Mouse (Mus musculus): ENCODE data around the gene Casp1. TPM values are rescaled to one million over a fixed set of nuclear protein-coding genes. Genes with fewer than 3 reads are reported as not detected.

The Casp1 gene
- 3.3 and 4.1 TPM in 2 replicates for polyA plus RNA-seq (2015; fragmentation: Nextera tagmentation; extraction: Ambion mirVana)

DNA sequence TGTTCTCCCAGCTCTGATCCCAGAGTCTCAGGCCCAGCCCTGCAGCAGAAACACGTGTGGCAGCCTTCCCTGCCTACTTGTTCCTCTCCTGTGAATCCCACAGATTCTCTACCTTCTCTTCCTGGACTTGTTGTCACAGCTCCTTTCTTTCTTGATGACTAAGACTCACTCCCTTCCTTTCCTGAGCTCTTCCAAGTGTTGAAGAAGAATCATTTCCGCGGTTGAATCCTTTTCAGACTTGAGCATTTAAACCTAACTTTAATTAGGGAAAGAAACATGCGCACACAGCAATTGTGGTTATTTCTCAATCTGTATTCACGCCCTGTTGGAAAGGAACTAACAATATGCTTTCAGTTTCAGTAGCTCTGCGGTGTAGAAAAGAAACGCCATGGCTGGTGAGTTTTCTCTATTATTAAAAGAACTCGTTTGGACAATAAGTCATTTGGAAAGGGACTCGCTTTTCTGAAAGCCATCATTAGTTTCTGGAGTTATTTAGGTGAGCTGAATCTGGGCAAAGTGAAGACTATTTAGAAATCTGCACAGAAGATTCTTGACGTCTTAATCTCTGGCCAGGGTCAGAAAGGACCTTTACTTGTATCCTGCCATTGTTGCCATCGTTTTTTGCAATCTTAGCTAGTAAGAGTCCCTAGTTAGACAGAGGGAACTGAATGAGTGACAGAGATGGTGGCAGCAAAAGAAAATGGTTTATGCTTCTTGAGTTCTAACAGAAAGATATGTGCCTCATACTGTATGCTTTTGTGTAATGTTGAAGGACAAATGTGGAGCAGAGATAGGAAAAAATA is at the start of gene Casp1:
Gene Casp1 (plus strand): TSS at position 189 of the 803 bp plus-strand sequence.
- Histone ChIP-seq H3K27ac (replicated peaks) (no peak within 1 kb of the TSS), H3K9ac (no peak within 1 kb of the TSS), H3K4me3 (replicated peaks) (peak within 1 kb of the TSS; percentile 20), H3K9me3 (replicated peaks) (no peaks in the 10 kb centered on the region), H3K4me1 (replicated peaks) (no peaks in the 10 kb centered on the region), H3K27me3 (no peaks in the 10 kb centered on the region), H3K4me2 (no peak within 1 kb of the TSS), H3K36me3 (replicated peaks) (no peaks in the 10 kb centered on the region)
- 50% methylated on average over 11 of the region's 11 CpGs for WGBS (ENCODE audit: insufficient replicate concordance)
- ATAC-seq (ENCODE audit: insufficient read depth) = no peak

DNA sequence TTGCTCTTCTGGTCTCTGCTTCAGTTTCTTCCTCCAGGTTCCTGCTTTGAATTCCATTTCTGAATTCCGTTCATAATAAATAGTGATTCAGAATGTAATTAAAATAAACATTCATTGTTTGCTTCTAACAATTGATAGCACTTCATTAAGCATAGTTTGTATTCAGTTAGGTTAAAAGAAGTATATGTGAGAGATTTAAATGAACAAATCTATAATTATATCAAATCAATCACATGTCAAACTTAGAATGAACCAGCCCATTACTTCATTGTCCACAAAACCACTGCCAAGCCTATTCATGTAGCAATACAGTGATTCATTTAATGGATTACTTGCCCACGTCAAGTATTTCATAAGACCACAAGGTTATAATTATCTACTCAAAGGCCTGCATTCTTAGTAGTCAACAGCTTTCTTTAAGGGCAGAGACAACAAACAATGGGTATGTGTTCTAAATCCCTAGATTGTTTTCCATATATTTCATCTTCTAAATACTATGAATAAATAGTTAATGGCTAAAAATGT is 34.3 kb upstream of the Casp1 start:
- no peak overlapping the region for H3K27ac ChIP-seq (replicated peaks)
- 53% methylated on average over 2 of the region's 2 CpGs for WGBS (ENCODE audit: insufficient replicate concordance)
- H3K4me3 ChIP-seq (replicated peaks) = no peak overlapping the region
- no peaks in the 10 kb centered on the region for H3K36me3 ChIP-seq (replicated peaks)
- H3K4me2 ChIP-seq = no peak overlapping the region
- H3K9me3 ChIP-seq (replicated peaks) = no peaks in the 10 kb centered on the region
- no peaks in the 10 kb centered on the region for H3K27me3 ChIP-seq
- H3K9ac ChIP-seq = no peak overlapping the region
- ATAC-seq (ENCODE audit: insufficient read depth) = no peak
- H3K4me1 ChIP-seq (replicated peaks) = no peaks in the 10 kb centered on the region

DNA sequence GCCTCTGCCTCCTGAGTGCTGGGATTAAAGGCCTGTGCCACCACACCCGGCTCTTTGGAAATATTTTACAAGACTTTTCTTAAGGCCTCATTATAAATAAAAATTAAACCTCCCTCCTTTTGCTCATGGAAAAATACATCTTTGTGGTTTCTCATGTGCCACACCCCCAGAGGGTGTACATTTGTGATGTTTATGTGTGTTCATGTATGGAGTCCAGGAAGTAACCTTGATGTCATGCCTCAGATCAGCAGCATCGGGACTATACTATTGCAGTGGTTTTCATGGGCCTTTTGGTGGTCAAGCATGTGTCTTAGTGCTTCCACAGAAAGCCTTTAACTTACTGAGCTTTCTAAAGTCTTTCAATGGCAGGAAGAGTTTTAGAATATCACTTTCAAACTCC is 28.0 kb upstream of the Casp1 start:
- Histone ChIP-seq H3K9ac (no peak overlapping the region), H3K27me3 (no peaks in the 10 kb centered on the region), H3K36me3 (replicated peaks) (no peaks in the 10 kb centered on the region), H3K4me1 (replicated peaks) (no peaks in the 10 kb centered on the region), H3K4me3 (replicated peaks) (no peak overlapping the region), H3K27ac (replicated peaks) (no peak overlapping the region), H3K9me3 (replicated peaks) (no peaks in the 10 kb centered on the region), H3K4me2 (no peak overlapping the region)
- ATAC-seq (ENCODE audit: insufficient read depth) = no peak
- 54% methylated on average over 2 of the region's 2 CpGs for WGBS (ENCODE audit: insufficient replicate concordance)

DNA sequence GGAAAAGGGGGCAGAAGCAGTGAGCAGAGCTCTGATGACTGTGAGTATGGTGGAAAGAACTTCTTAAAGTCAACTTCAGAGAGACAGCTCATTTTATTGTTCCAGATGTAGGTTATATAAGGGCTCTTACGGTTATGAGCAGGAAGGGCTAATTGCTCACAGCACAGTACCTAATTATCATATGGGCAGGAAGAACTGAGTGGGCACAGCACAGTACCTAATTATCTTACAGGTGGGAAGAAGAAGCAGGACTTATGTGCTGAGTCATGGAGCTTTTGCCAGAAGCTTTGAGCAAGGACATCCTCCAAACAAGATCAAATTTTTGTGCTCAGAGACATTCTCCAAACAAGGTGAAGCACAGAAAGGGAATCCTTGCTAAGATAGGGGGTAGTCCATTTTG is 27.4 kb upstream of the Casp1 start:
- Histone ChIP-seq H3K4me1 (replicated peaks) (no peaks in the 10 kb centered on the region), H3K9ac (no peak overlapping the region), H3K4me3 (replicated peaks) (no peak overlapping the region), H3K9me3 (replicated peaks) (no peaks in the 10 kb centered on the region), H3K27me3 (no peaks in the 10 kb centered on the region), H3K36me3 (replicated peaks) (no peaks in the 10 kb centered on the region), H3K4me2 (no peak overlapping the region), H3K27ac (replicated peaks) (no peak overlapping the region)
- ATAC-seq (ENCODE audit: insufficient read depth) = no peak
- WGBS (ENCODE audit: insufficient replicate concordance) = 49% methylated on average over 1 of the region's 1 CpGs

DNA sequence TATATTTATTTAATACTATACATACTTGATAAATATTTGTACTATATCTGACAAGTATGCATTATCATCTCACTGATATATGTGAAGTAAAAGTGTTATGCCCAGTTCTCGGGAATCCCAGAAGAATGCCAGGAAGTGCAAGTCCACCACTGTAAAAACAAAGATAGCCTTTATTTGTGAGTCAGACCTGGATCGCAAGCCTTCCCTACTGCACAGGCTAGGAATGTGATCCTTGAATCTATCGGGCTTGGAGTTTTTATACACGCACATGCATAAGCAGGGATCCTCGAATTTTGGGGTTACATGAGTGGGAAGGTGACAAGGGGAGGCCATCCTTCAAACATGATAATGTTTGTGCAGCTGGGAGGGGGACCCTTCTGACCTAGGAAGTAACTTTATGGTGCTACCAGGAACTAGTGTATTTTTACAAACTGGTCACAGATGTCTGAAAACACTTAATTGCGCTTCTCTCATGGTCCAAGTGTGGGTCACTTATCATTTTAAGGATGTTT is 26.9 kb upstream of the Casp1 start:
- no peak overlapping the region for H3K4me3 ChIP-seq (replicated peaks)
- 44% methylated on average over 6 of the region's 6 CpGs for WGBS (ENCODE audit: insufficient replicate concordance)
- no peak overlapping the region for H3K4me2 ChIP-seq
- no peaks in the 10 kb centered on the region for H3K9me3 ChIP-seq (replicated peaks)
- no peak overlapping the region for H3K9ac ChIP-seq
- no peak for ATAC-seq (ENCODE audit: insufficient read depth)
- no peaks in the 10 kb centered on the region for H3K4me1 ChIP-seq (replicated peaks)
- no peaks in the 10 kb centered on the region for H3K36me3 ChIP-seq (replicated peaks)
- no peaks in the 10 kb centered on the region for H3K27me3 ChIP-seq
- H3K27ac ChIP-seq (replicated peaks) = no peak overlapping the region

DNA sequence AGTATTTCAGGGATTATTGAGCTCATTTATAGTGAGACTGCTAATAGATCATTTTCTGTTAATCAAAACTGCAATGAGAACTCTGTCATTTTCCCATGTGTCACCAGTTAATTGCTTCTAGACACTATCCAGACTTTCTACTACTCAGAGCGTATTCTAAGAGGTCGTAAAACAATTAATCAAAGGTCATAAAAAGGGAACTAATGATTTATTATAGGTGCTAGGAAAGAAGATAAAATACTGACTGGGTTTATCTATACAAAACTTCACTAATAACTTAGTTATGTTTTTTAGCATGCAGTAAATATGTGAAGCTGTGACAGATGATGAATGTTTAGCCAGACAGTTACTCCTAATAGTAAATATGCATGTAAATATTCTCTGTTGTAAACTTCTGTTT is 12.2 kb upstream of the Casp1 start:
- H3K4me1 ChIP-seq (replicated peaks) = no peaks in the 10 kb centered on the region
- no peaks in the 10 kb centered on the region for H3K36me3 ChIP-seq (replicated peaks)
- no peak overlapping the region for H3K4me3 ChIP-seq (replicated peaks)
- no peak overlapping the region for H3K9ac ChIP-seq
- 68% methylated on average over 2 of the region's 2 CpGs for WGBS (ENCODE audit: insufficient replicate concordance)
- no peak overlapping the region for H3K4me2 ChIP-seq
- H3K27me3 ChIP-seq = no peaks in the 10 kb centered on the region
- no peaks in the 10 kb centered on the region; the same call in 1 of the 2 replicates for H3K9me3 ChIP-seq (replicated peaks)
- ATAC-seq (ENCODE audit: insufficient read depth) = no peak
- H3K27ac ChIP-seq (replicated peaks) = no peak overlapping the region

DNA sequence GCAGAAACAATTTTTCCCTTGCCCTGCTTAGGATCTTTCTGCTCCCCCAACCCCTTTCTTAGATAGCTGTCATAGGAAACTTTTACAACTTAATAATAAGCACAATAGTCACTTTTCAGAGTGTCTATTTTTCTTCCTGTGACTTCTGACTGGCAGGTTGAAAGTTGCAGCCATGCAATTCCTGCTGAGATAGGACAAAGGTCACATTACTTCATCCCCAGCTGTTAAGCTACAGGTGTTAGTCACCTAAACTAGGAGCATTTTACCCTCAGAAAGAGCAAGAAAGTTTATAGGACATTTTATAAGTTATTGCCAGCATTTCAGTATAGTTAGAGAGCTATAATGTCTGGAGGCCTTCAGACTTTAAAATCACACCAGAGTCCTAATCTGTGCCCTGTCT is 11.7 kb upstream of the Casp1 start:
- Histone ChIP-seq H3K4me1 (replicated peaks) (no peaks in the 10 kb centered on the region), H3K4me3 (replicated peaks) (no peak overlapping the region), H3K27ac (replicated peaks) (no peak overlapping the region), H3K4me2 (no peak overlapping the region), H3K9me3 (replicated peaks) (no peaks in the 10 kb centered on the region; the same call in 1 of the 2 replicates), H3K36me3 (replicated peaks) (no peaks in the 10 kb centered on the region), H3K27me3 (no peaks in the 10 kb centered on the region), H3K9ac (no peak overlapping the region)
- ATAC-seq (ENCODE audit: insufficient read depth) = no peak

DNA sequence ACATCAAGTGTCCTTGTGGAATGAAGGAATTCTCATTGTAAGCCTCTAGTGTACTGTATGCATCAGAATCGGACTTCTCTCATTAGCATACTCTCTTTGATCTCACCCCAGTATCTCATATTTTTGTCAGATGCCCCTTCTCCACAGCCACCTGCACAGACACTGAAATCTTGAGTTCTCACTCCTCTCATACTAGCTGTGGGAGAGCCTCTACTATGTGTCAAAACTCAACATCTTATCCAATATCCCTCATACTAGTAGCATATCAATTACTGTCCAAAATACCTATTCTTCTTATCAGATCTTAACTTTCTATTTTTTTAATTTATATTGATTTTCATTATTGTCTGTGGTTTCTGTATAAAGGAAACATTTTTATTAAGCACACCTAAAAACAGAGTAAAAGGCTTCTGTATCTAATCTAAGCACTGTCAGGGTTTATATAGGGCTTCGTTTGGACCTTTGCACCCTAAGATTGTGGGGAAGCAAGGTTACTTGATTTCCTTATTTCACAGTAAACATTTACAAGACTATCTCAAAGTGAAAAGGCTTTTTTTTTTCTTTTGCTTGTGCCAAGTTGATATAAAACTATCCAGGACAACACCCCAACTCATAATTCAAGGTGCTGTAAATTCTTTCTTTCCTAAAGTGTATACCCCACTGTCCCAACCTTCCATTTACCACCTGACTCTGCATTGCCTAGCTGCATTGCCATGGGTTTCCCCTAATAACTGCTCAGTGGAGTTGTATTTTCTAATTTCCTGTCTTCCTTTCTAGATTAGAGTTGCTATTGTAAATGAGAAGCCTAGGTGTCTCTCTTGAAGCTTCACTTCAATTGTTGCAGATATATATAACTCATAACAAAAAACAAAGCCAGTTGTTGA is 1.7 kb upstream of the Casp1 start:
- Histone ChIP-seq H3K4me3 (replicated peaks) (no peak overlapping the region), H3K9me3 (replicated peaks) (no peaks in the 10 kb centered on the region), H3K4me2 (no peak overlapping the region), H3K4me1 (replicated peaks) (no peaks in the 10 kb centered on the region), H3K27ac (replicated peaks) (no peak overlapping the region), H3K27me3 (no peaks in the 10 kb centered on the region), H3K36me3 (replicated peaks) (no peaks in the 10 kb centered on the region), H3K9ac (no peak overlapping the region)
- whole genome bisulfite sequencing (ENCODE audit: insufficient replicate concordance) = 47% methylated on average over 2 of the region's 2 CpGs
- no peak for ATAC-seq (ENCODE audit: insufficient read depth)

DNA sequence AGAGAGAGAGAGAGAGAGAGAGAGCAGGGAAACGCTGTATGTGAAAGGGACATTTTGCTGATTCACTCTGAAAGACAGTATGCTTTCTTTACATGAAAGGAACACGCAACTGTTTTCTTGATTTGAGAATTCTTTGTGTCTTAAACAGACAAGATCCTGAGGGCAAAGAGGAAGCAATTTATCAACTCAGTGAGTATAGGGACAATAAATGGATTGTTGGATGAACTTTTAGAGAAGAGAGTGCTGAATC is 740 bp downstream of the Casp1 start:
- Histone ChIP-seq H3K4me2 (no peak overlapping the region), H3K27me3 (no peaks in the 10 kb centered on the region), H3K4me1 (replicated peaks) (no peaks in the 10 kb centered on the region), H3K36me3 (replicated peaks) (no peaks in the 10 kb centered on the region), H3K9me3 (replicated peaks) (no peaks in the 10 kb centered on the region), H3K27ac (replicated peaks) (no peak overlapping the region), H3K9ac (no peak overlapping the region), H3K4me3 (replicated peaks) (peak overlapping the region; percentile 20)
- no peak for ATAC-seq (ENCODE audit: insufficient read depth)
- WGBS (ENCODE audit: insufficient replicate concordance) = 29% methylated on average over 2 of the region's 2 CpGs

DNA sequence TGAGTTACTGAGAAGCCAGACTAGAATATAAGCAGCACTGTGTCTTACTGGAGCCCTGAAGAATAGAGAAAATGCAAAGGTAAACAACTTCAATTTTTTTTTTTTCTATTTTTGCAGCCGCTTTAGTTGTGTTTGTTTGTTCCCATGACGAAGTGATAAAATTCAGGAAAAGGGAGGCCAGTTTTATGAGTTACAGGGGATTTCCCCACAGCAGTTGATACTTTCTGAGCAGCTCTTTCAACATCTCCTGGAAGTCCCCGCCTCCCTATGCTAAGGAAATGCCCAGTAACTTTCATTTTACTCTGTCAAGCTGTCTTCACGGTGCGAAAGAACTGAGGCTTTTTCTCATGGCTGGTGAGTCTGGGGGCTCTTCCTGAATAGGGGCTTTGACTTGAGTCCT is 10.2 kb downstream of the Casp1 start, which contains the start of gene Casp4:
Gene Casp4 (plus strand): TSS at position 268 of the 400 bp plus-strand sequence.
- no peak for ATAC-seq (ENCODE audit: insufficient read depth)
- Histone ChIP-seq H3K9me3 (replicated peaks) (no peaks in the 10 kb centered on the region), H3K9ac (no peak within 1 kb of the TSS), H3K4me2 (no peak within 1 kb of the TSS; the same call in 1 of the 2 replicates), H3K36me3 (replicated peaks) (no peaks in the 10 kb centered on the region), H3K4me1 (replicated peaks) (no peaks in the 10 kb centered on the region), H3K27me3 (no peaks in the 10 kb centered on the region), H3K4me3 (replicated peaks) (peak within 1 kb of the TSS; percentile 24), H3K27ac (replicated peaks) (no peak within 1 kb of the TSS)
- WGBS (ENCODE audit: insufficient replicate concordance) = 14% methylated on average over 5 of the region's 5 CpGs

DNA sequence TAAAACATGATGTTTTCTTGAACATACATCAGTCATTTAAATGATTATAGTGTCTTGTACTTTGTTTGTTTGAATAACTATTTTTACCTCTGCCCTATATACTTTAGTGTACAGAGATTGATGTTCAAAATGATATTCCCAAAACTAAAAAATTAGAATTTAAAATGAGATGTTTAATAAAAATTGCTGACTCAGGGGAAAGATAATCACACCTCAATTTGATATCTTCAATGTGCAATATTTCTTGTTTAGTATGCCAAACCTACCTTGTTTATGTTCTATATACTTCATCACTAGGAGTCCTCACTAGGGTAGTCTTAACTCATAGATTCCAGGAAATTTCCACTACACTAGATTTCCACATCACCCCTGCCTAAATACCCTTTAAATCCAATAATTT is 11.8 kb downstream of the Casp1 start:
- H3K27me3 ChIP-seq = no peaks in the 10 kb centered on the region
- no peaks in the 10 kb centered on the region for H3K9me3 ChIP-seq (replicated peaks)
- H3K4me3 ChIP-seq (replicated peaks) = no peak overlapping the region
- H3K9ac ChIP-seq = no peak overlapping the region
- no peak for ATAC-seq (ENCODE audit: insufficient read depth)
- H3K36me3 ChIP-seq (replicated peaks) = no peaks in the 10 kb centered on the region
- no peaks in the 10 kb centered on the region for H3K4me1 ChIP-seq (replicated peaks)
- H3K4me2 ChIP-seq = no peak overlapping the region
- H3K27ac ChIP-seq (replicated peaks) = no peak overlapping the region

Measured in liver, embryonic 15.5 days (tissue).